Mouse (Mus musculus) thymus, postnatal 10 days (tissue): ENCODE results near the gene Mnt.

Experiments
- DNase-seq, 2 experiments: peaks; one replicate each; pipeline ENCODE4 v3.0.0; 2021; ENCODE audit warnings: low spot score in 2 of 2

Gene Mnt

DNA sequence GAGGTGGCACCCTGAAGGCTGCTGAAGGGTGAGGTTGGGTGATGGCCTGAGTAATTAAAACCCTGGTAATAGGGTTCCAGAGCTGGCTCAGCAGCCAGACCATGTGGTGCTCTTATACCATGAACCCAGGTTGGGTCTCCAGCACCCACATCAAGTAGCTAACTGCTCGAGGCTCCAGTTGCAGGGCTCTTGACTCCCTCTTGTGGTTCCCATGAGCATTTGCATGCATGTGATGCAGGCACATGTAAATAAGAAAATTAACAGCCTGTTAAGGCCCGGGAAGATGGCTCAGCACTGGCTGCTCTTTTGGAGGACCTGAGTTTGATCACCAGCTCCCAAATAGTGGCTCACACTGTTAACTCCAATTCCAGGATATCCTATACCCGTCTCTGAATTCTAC lies 15.1 kb downstream of the Mnt start:
- DNase-seq, result no peak

DNA sequence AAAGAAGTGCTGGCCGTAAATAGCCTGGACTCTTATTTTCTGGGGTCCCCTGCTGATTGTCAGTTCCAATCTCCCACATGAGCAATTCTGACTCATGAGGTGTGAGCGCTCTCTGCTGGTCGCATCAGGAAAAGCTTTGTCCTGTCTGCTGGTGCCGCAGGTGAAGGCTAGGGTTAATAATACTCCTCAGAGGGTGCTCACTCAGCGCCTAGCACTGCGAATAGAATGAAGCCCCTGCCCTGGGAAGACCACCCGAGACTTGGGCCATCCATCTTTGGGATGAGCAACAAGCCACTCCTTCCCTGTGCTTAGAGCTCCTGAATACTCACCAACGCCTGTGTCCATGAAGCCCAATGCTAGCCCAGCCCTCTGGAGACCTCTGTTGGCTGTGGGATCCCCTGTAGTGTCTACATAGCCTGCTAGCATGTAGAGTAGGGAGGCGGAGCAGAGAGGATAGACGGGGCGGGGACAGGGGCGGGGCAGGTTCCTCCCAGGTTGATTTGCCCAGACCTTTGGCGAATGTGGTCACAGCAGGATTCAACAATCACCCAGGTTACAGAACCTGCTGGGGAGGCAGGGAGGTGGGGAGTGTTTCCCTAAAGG lies 17.3 kb downstream of the Mnt start:
- peak; percentile 60 to 78 for DNase-seq

DNA sequence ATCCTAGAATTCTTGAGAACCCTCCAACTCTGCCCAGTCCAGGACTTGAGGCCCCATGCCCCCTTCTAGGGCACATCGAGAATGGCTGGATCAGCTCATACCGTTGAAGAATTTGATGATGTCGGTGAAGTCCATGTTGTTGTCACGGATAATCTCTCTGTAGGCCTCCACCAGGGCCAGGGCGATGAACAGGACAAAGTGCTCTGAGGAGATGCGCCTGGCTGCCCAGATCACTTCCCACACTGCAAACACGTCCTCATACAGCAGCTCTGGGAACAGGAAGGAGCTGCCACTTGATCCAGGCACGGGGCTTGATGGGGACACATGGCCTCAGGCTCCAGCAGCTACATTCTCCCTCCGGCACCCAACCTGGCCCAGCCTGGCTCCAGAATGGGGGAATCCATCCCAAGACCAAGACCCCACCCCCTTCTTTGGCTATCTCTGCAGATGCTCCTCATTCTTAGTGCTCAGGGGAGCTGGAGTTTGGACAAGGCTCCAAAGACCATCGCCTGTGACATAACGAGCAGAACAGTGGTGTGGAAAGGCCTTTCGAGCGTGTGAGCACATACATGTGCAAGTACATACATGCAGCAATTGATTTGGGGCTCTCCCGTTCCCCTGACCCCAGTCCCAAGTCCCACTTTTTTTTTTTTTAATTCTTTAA lies 20.4 kb downstream of the Mnt start:
- DNase-seq, result no peak

DNA sequence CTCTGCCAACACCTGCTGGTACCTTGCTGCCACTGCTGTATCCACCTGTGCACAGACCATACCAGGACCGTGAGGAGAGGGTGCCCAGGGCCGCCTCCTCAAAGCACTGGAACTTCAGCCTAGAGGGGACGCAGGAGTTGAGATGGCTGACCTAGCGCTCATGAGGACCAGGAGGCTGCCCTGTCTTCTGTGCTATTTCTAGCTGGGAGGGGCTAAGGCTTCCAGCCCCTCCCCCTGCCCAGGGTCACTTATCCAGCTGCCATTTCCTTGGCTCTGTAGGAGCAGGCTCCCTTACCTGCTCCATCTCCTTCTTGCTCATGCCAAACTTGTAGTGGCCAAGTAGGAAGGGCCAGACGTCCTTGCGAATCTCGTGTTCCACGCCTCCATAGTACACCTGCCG lies 27.0 kb downstream of the Mnt start:
- DNase-seq, result no peak

DNA sequence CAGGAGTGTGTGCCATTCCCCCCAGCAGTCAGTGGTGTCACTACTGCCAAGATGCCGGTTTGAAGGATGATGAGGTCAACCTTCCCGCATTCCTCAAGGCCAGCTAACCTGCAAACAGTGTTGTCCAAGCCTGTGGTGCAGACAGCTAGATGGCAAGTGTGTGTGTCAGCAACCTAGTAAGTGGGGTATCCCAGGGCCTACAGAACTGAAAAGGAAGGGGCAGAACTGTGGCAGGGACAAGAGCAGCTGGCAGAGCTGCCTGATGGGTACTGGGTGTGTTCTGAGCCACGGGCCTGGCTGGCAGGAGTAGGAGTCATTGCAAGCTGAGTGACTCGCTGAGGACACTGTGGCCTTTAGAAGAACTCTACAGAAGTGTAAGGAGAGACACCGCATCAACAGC lies 31.4 kb downstream of the Mnt start:
- DNase-seq, result no peak

DNA sequence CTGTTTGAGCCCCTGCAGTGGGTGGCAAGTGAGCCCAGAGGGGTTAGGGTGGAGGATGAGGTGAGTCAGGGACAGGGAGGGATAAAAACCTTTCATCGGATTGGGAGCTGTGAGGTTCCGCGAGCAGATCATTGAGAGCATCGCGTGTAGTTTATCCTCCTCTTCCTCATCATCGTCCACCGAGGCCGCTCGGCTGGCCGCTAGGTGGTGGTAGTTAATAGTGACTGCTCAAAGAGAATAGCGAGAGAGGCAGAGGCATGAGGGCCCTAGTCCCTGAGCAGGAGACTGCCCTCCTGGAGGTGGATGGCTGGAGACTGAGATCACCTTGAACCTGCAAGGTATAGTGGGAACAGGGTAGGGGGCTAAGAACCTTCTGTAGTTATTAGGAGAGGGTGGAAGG lies 32.8 kb downstream of the Mnt start:
- DNase-seq, result no peak

DNA sequence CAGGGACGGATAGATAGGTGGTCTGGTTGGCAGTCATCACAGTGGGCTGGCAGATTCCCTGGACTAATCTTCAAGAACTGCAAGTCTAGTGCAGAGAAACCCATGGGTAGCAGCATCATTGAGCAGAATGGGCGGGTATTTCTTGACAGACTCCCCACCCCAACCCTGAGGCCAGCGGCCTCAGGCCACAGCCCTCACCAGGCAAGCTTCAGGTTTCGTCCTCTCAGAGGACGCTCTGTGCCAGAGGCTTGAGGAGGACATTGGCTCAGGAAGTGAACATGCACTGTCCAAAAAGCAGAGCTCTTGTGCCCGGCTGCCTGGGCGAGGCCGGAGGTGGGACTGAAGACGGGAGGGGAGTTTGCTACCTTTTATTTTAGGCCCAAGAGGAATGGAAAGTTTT lies 33.7 kb downstream of the Mnt start:
- DNase-seq, result no peak

DNA sequence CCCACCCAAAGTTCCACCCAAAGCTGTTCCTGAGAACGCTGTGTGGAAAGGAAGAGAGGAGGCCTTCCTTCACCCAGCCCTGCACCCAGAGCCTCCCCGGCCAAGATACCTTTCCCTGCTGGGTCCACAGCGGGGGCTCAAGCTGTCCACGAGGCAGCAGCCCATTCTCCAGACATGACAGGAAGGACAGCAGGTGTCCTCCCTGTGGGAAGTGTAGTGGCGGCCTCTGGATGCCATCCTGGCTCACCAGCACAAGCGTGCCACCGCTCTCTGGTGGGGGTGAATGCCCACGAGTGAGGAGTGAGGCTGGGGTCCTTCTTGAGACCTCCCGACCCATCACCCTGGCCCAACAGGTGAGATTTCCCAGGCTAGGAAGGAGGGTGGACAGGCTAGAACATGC lies 34.5 kb downstream of the Mnt start:
- no peak for DNase-seq

DNA sequence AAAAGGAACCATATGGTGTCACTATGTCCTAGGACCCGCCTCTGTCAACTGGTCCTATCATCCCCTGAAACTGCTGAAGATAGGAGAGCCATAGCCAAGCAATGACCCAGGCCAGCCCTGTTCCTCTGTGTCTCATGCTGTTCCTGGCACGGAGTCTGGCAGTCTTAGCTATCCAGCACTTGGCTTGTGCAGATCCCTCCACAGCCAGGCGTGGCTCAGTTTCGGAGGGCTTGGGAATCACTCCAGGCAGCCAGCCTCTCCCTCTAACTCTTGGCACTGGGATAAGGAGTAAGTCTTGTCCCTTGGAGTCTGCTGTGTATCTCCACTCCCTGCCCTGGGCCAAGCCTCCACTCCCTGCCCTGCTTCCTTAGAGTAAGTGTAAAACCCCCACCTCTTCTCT lies 35.9 kb downstream of the Mnt start:
- no peak for DNase-seq

DNA sequence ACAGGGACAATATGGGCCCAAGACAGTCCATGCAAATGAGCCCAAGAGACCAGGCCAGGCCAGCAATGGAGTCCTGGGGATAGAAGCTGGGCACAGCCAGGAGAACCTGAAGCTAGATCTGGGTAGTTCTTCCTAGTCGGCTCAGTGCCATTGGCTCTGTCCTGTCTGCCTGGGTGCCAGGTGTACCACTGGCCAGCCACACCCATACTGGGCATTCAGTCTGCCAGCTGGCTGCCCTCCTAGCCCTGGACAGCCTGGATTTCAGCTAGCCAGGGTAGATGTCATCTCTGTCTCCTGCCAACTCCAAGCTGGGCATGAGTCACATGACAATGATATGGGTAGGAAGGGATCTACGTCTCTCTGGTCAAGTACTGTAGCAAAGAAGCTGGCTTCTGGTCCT lies 36.5 kb downstream of the Mnt start:
- DNase-seq, result no peak

DNA sequence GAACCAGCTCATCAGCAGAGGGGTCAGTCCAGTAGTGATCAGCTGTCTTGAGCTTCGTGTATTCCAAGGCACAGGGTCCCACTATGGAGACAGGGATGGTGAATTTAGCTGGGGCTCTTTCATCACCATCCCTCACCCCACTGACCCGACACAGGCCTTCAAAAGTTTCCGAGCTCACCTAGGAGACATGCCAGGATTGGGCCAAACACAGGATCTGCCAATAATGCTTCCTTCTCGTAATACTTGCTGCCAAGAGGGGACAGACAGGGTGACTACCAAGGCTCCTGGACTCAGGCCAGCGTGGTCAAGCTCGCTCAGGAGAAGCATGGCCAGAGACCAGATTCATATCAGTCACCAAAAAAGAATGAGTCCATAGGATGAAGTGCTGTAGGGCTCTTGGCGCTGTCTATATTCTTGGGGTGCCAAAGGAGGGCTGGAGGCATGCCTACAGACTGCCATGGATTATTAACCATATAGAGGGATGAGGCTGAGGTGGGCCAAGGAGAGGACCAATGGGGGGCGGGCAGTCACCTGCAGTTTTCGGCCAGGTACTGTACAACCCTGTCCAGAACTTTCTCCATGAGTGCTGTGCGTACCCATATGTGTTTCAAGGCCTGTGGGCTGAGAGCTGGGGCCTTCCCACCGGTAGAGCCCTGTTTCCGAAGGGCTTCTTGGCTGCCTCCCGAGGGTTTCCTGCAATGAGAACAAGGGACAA lies 37.5 kb downstream of the Mnt start:
- no peak for DNase-seq

DNA sequence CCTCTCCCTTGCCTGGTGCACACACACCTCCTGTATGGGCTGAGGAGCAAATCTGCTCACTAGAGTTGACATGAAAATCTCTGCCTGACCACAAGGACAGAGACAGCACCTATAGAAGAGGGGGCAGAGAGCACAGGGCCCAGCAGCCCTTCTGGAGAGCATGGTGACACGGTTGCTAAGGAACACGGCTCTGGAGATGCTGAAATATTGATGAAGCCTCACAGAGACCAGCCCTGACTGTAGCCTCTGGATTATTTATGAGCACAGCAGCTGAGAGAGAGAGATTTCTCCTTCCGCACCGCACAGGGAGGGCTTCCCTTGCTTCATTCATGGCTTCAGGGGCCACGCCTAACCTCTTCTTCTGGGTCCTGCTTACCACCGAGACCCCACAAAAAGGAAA lies 38.9 kb downstream of the Mnt start:
- DNase-seq, result no peak

DNA sequence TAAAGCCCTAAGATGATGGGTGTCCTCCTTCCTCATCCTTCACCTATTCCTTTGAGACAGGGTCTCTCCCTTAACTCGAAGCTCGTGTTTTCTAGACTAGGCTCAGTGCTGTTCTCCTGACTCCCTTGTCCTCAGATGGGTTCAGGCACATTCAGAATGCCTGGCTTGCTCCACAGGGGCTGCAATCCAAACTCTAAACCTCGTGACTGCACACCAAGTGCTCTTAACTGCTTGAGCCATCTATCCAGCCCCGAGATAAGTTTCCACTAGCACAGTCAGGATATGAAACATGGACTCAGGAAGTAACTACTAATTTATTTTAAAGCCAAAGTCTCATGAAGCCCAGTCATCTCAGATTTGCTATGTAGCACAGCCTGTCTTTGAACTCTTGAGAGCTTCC lies 39.8 kb downstream of the Mnt start:
- DNase-seq, result no peak

DNA sequence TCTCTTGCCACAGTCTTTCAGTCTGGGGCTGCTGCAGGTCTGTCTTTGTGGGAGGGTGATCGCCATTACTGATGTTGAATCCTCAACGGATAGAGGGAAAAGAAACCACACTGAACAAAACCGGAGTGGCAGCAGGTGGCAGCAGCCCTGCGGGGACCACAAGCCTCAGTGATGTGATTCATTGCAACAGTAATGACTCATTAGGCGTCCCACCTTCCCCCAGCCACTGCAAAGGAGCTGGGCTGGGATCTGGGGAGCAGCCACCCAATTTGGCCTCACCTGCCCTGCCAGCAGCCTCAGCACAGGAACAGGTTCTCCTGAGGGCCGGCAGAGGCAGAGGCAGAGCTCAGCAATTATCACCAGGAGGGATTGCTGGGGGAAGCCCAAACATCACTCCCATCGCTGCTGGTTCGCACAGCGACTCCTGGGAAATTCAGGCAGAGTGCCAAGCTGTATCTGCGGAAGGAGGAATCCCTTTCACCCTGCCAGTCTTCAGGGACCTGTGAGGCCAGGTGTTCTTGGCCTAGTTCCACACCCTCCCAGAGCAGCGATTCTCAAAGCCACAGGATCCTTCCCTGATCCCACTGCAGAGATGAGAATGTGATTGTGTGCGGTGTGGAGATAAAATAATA lies 40.4 kb downstream of the Mnt start:
- DNase-seq, result no peak

DNA sequence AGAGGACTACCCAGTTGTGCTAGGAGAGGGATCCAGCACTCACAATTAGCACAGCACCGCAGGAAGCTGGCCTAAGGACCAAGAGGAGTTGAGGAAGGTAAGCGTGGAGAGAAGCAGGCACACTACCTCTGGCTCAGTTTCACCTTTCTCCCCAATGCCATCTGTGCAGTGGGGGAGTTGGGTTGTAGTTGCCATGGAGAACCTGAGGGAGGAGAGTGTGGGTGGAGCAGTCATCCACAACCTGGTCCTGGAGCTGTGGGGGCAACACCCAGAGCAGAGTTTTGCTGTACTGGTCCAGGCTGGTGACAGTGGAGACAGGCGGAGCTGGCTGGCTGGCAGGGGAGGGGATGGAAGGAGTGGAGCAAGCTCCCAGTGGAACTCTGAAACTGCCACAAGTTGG lies 43.9 kb downstream of the Mnt start:
- no peak for DNase-seq

DNA sequence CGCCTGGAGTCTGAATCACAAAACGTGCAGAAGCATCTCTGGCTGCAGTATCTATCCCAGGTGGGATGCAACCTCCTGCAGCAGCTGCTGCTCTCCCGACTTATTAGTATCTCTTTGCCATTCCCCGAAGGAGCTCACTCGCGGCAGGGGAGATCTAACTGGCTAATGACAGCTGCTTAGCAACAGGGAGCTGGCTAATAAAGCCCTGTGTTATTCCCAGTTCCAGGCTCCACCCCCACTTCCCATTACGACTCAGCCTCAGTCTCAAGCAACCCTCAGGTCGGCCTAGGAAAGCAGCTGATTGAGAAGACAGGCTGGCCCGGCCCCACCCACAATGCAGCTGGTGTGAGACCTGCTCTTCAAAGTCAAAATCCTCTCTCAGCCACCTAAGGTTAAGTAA lies 46.1 kb downstream of the Mnt start:
- DNase-seq, result no peak

DNA sequence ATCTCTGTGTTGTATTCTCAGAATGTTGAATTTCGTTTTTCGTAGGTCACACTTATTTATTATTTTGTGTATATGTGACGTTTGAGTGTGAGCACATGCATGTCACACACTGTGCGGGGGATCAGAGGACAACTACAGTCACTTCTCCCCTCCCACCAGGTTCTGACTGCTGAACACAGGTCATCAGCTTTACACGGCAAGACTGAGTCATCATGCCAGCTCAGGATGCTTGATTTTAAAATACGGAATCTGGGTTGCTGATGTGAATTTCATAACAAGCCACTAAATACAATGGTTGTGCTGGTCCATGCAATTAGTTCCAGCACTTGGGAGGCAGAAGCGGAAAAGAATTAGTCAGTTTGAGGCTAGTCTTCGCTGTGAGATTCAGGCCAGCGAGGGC lies 50.3 kb downstream of the Mnt start:
- no peak for DNase-seq

DNA sequence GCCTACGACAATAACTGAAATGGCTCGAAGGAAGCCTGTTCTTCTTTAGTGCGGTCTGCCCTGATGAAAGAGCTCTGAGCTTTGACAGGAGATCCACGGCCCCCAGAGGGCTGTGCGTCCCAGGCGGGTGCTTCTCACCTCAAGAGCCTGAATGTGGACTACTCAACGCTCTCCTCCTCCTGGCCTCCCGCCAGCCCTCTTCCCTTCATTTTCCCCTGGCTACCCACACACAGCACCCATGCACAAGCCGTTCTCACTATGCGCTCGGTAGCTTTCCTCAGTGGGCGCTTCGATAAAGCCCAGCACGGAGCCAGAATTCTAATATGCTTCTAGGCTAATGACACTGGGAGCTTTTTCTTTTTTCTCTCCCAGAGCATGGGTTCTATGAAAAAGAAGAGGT lies 51.3 kb downstream of the Mnt start:
- DNase-seq, result no peak

DNA sequence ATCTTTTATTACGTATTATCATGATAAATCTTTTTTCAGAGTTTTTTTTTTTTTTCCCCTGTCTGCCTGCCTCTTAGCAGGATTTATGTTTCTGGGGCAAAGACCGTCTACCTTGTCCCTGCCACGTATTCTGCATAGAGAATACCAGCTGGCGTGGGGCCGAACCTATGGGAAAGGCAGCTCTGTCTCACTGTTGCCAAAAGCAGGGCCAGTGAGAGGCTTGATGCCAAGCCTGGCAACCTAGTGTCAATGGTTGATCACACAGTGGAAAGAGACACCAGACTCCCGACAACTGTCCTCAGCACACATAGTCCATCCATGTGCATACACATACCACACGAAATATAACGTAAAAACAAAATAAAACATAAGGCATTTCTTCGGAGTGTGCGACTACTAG lies 52.4 kb downstream of the Mnt start:
- no peak for DNase-seq

DNA sequence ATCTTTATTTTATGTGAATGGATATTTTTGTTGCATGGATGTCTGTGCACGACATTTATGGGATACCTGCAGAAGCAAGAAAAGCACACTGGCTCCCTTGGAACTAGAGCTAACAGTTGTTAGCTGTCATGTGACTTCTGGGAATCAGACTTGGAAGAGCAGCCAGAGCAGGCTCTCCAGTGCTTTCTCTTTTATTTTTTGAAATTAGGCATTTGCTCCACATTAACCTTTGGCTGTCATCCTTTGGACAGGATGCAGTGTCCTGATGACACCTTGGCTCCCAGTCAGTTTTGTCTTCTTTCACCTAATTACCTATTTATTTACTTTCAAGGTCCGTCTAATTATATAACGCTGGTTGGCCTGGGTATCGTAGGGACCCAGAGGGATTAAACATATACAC lies 63.9 kb downstream of the Mnt start:
- DNase-seq, result no peak
